Mouse (Mus musculus) embryonic facial prominence, embryonic 11.5 days (tissue): ENCODE measurements around the gene Gnai1. TPM values are rescaled to one million over a fixed set of nuclear protein-coding genes. Genes with fewer than 3 reads are reported as not detected.

ENCODE experiments used
- ATAC-seq: fragments of 200-750 bp; cut with Nextera tagmentation; replicated peaks from 2 replicates; pipeline ENCODE4 v1.8.0; 2017; ENCODE audit warnings: low read depth; ENCODE audit not compliant: insufficient number of reproducible peaks, low FRiP score, low TSS enrichment
- DNase-seq: peaks from one replicate; pipeline ENCODE4 v3.0.0-alpha.2; 2015; ENCODE audit warnings: low spot score
- H3K27ac ChIP-seq: fragments of 300-500 bp; sonication (generic); replicated peaks from 2 replicates; pipeline ENCODE4 v1.5.1; 2014; ENCODE audit warnings: mild to moderate bottlenecking, low read depth, low read length, control low read depth
- H3K27me3 ChIP-seq: fragments of 300-500 bp; sonication (generic); 2 replicates; pipeline ENCODE4 v1.6.1; 2014; ENCODE audit warnings: mild to moderate bottlenecking, low read length, moderate library complexity, mixed read lengths; ENCODE audit not compliant: control insufficient read depth, insufficient read depth
- H3K36me3 ChIP-seq: fragments of 300-500 bp; sonication (generic); replicated peaks from 2 replicates; pipeline ENCODE4 v1.6.1; 2014; ENCODE audit warnings: low read depth, mild to moderate bottlenecking, low read length, moderate library complexity, mixed read lengths; ENCODE audit not compliant: control insufficient read depth, insufficient read depth
- H3K4me1 ChIP-seq: fragments of 300-500 bp; sonication (generic); 2 replicates; pipeline ENCODE4 v1.6.1; 2014; ENCODE audit warnings: low read length, mixed read lengths; ENCODE audit not compliant: control insufficient read depth, insufficient read depth
- H3K4me2 ChIP-seq: fragments of 300-500 bp; sonication (generic); 2 replicates; pipeline ENCODE4 v1.6.1; 2014; ENCODE audit warnings: low read depth, mild to moderate bottlenecking, control low read depth, low read length, moderate library complexity
- H3K4me3 ChIP-seq: fragments of 300-500 bp; sonication (generic); 2 replicates; pipeline ENCODE4 v1.5.1; 2014; ENCODE audit warnings: low read depth, low read length, control low read depth
- H3K9ac ChIP-seq: fragments of 300-500 bp; sonication (generic); replicated peaks from 2 replicates; pipeline ENCODE4 v1.6.1; 2014; ENCODE audit warnings: mild to moderate bottlenecking, control low read depth, low read length
- H3K9me3 ChIP-seq: fragments of 300-500 bp; sonication (generic); replicated peaks from 2 replicates; pipeline ENCODE4 v1.6.1; 2016; ENCODE audit warnings: mild to moderate bottlenecking, low read length, inconsistent platforms, mixed read lengths; ENCODE audit not compliant: control insufficient read depth
- WGBS: fragments of 180-500 bp; shearing (Covaris S2); extraction: QIAGEN DNeasy Blood & Tissue Kit; methylation state at CpG from one replicate; pipeline ENCODE4 v1.1.7; 2014; 5-methylcytosine and 5-hydroxymethylcytosine counted together
- polyA plus RNA-seq: library from polyadenylated mRNA; unstranded; fragments of >200 nt; fragmentation: Nextera tagmentation; extraction: Ambion mirVana; gene quantifications from 2 replicates; pipeline ENCODE4 v1.2.1, GENCODE M21; 2014

Gene Gnai1
- 19.9 TPM in 2 replicates for polyA plus RNA-seq

GRCm38 (mm10) chr5:18360281-18360819 lies at the start of gene Gnai1:
Gnai1 (minus strand) TSS chr5:18360355.
- ATAC-seq (peak; percentile 96), DNase-seq (peak; percentile 81)
- Histone ChIP-seq H3K27me3 (no peaks in the 10 kb centered on the region; the same call in 1 of the 2 replicates), H3K4me3 (peak within 1 kb of the TSS; percentile 74), H3K4me1 (no peaks in the 10 kb centered on the region), H3K9me3 (no peaks in the 10 kb centered on the region), H3K9ac (peak within 1 kb of the TSS; percentile 78), H3K4me2 (peak within 1 kb of the TSS; percentile 93), H3K36me3 (no peaks in the 10 kb centered on the region), H3K27ac (no peak within 1 kb of the TSS)
- WGBS: under 1% methylated on average over 24 of the region's 76 CpGs

GRCm38 (mm10) chr5:18367864-18368263 lies 7.7 kb upstream of the Gnai1 start:
- 11% methylated on average over 2 of the region's 2 CpGs for WGBS
- DNase-seq (no peak), ATAC-seq (no peak)

GRCm38 (mm10) chr5:18365460-18365859 lies 5.3 kb upstream of the Gnai1 start:
- no peaks in the 10 kb centered on the region for H3K4me1 ChIP-seq
- 94% methylated on average over 3 of the region's 3 CpGs for WGBS

More at GRCm38 (mm10) chr5:18367864-18368263, 7.7 kb upstream of the Gnai1 start:
- H3K4me1 ChIP-seq: no peaks in the 10 kb centered on the region
- no peak overlapping the region for H3K4me3 ChIP-seq
- H3K4me2 ChIP-seq: no peak overlapping the region
- no peaks in the 10 kb centered on the region for H3K9me3 ChIP-seq
- H3K36me3 ChIP-seq: no peaks in the 10 kb centered on the region
- no peak overlapping the region for H3K9ac ChIP-seq
- no peaks in the 10 kb centered on the region for H3K27me3 ChIP-seq
- no peak overlapping the region for H3K27ac ChIP-seq

DNA sequence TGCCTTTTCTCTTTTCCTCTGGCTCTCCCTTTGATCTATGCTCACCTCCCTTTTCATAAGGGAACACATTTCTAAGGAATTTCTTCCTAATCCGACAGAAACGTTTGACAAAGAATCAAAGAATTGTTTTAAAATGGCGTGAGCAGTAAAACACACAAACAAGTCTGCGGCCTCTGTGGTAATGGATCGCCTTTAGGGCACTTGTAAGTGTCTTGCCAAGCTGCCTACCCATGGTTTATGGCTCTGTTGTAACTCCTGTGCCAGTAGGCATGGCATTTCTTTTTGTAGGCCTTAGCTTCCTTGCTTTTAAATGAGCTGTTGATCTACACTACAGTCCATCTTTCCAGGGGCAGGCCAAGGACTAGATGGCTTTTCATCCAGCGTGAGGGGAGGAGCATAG lies 801 bp upstream of the Gnai1 start:
- DNase-seq: peak; percentile 22
- peak overlapping the region; percentile 74; the same call in 1 of the 2 replicates for H3K4me3 ChIP-seq
- no peaks in the 10 kb centered on the region for H3K4me1 ChIP-seq
- no peak for ATAC-seq
- H3K9me3 ChIP-seq: no peaks in the 10 kb centered on the region
- no peaks in the 10 kb centered on the region for H3K36me3 ChIP-seq
- H3K4me2 ChIP-seq: peak overlapping the region; percentile 93; the same call in 1 of the 2 replicates
- H3K27me3 ChIP-seq: no peaks in the 10 kb centered on the region; the same call in 1 of the 2 replicates
- no peak overlapping the region; the same call in 1 of the 2 replicates for H3K9ac ChIP-seq
- 28% methylated on average over 6 of the region's 6 CpGs for WGBS
- no peak overlapping the region for H3K27ac ChIP-seq

More at GRCm38 (mm10) chr5:18365460-18365859, 5.3 kb upstream of the Gnai1 start:
- no peak overlapping the region for H3K4me2 ChIP-seq
- ATAC-seq (no peak), DNase-seq (no peak)
- no peak overlapping the region for H3K9ac ChIP-seq
- no peaks in the 10 kb centered on the region; the same call in 1 of the 2 replicates for H3K27me3 ChIP-seq
- no peaks in the 10 kb centered on the region for H3K36me3 ChIP-seq
- no peak overlapping the region for H3K4me3 ChIP-seq
- no peaks in the 10 kb centered on the region for H3K9me3 ChIP-seq
- no peak overlapping the region for H3K27ac ChIP-seq

DNA sequence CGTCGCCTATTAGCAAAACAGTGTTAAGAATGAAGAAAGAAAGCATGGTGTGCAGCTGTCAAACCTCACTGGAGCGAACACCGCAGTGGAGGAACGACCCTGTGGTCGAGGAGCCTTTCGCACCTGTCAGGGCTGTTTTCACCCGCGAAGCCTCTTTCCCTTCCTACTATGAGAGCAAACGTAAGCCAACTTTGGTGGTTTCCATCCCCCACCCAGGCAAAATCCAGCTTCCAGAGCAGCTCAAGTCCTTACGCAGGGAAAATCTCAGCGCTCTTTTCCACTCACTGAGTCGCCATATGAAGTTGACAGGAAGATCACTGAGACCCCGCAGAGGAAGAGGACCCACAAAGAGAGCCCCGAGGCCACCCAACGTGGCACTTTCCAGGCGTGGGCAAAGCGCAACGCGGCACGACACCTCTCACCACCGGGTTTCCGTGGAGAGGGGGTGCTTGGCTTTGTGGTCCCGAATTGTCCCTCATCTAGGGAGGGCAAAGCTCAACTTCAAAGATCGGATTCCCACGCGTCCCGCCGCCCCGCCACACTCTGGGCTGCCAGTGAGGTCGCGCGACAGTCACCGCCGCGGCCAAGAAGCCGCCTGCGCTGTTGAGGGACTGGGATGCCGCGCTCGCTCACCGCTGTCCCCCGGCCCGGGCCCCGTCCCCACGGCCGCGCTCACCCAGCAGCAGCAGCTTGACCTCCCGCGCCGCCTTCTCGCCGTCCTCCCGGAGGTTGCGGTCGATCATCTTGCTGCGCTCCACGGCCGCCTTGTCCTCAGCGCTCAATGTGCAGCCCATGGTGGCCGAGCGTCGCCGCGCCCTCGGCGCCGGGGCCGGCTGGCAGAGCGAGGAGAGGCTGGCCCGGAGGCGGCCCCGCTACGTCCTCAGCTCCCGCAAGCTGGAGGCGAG lies 527 bp downstream of the Gnai1 start:
- Histone ChIP-seq H3K9ac (peak overlapping the region; percentile 78), H3K36me3 (no peaks in the 10 kb centered on the region), H3K9me3 (no peaks in the 10 kb centered on the region), H3K27ac (no peak overlapping the region), H3K4me2 (peak overlapping the region; percentile 93), H3K4me3 (peak overlapping the region; percentile 74), H3K27me3 (no peaks in the 10 kb centered on the region; the same call in 1 of the 2 replicates), H3K4me1 (no peaks in the 10 kb centered on the region)
- under 1% methylated on average over 70 of the region's 76 CpGs for WGBS
- DNase-seq: peak; percentile 53
- ATAC-seq: peak; percentile 91

- H3K4me1 ChIP-seq: no peaks in the 10 kb centered on the region
- H3K9ac ChIP-seq: no peak overlapping the region
- no peak for ATAC-seq
- 39% methylated on average over 6 of the region's 6 CpGs for WGBS
- H3K36me3 ChIP-seq: no peaks in the 10 kb centered on the region
- H3K9me3 ChIP-seq: no peaks in the 10 kb centered on the region
- no peak for DNase-seq
- peak overlapping the region; percentile 74 for H3K4me3 ChIP-seq
- H3K4me2 ChIP-seq: peak overlapping the region; percentile 93; the same call in 1 of the 2 replicates
- no peaks in the 10 kb centered on the region; the same call in 1 of the 2 replicates for H3K27me3 ChIP-seq
- no peak overlapping the region for H3K27ac ChIP-seq
Observed at GRCm38 (mm10) chr5:18358778-18359177, 1.4 kb downstream of the Gnai1 start.

DNA sequence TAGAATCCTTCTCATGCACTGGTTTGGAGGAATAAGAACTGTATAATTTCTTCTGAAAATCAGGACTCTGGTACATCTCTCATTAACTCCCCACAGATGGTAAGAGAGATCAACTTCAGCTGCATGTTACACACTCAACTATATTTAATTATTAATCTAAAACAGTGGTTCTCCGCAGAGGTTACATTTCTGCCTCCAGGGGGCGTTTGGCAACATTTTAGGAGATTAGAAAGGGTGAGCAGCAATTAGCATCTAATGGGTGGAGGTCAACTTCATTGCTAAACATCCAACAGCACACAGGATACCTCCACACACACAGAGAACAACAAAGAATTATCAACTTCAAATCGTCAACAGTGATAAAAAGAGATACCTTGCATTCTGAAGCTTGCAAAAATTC lies 2.0 kb downstream of the Gnai1 start:
- DNase-seq: peak; percentile 56
- Histone ChIP-seq H3K4me3 (no peak overlapping the region), H3K9me3 (no peaks in the 10 kb centered on the region), H3K27ac (no peak overlapping the region), H3K27me3 (no peaks in the 10 kb centered on the region; the same call in 1 of the 2 replicates), H3K4me2 (no peak overlapping the region), H3K4me1 (no peaks in the 10 kb centered on the region), H3K36me3 (no peaks in the 10 kb centered on the region), H3K9ac (no peak overlapping the region)
- ATAC-seq: no peak
- 10% methylated on average over 3 of the region's 3 CpGs for WGBS

GRCm38 (mm10) chr5:18347297-18347696 lies 12.9 kb downstream of the Gnai1 start:
- no peak for DNase-seq
- Histone ChIP-seq H3K36me3 (no peaks in the 10 kb centered on the region), H3K9me3 (no peaks in the 10 kb centered on the region), H3K27ac (no peak overlapping the region), H3K9ac (no peak overlapping the region), H3K4me3 (no peak overlapping the region), H3K27me3 (no peaks in the 10 kb centered on the region), H3K4me1 (no peaks in the 10 kb centered on the region), H3K4me2 (no peak overlapping the region)
- no peak; the same call in 1 of the 2 replicates for ATAC-seq
- 96% methylated on average over 3 of the region's 3 CpGs for WGBS
